Mouse (Mus musculus) lung, embryonic 14.5 days (tissue): ENCODE measurements around the gene Chrng. TPM values are rescaled to one million over a fixed set of nuclear protein-coding genes. Genes with fewer than 3 reads are reported as not detected.

Experiments
- ATAC-seq: fragments of 200-750 bp; cut with Nextera tagmentation; 2 replicates; pipeline ENCODE4 v1.8.0; 2017; ENCODE audit warnings: mild to moderate bottlenecking, moderate TSS enrichment, moderate library complexity; ENCODE audit not compliant: insufficient read depth
- DNase-seq: peaks from one replicate; pipeline ENCODE4 v3.0.0-alpha.2; 2015
- H3K27ac ChIP-seq: fragments of 300-500 bp; sonication (generic); 2 replicates; pipeline ENCODE4 v1.5.1; 2014; ENCODE audit warnings: low read depth, mild to moderate bottlenecking, moderate library complexity
- H3K27me3 ChIP-seq: fragments of 300-500 bp; sonication (generic); 2 replicates; pipeline ENCODE4 v1.6.1; 2014; ENCODE audit warnings: low read length, control low read depth; ENCODE audit not compliant: insufficient read depth
- H3K36me3 ChIP-seq: fragments of 300-500 bp; sonication (generic); 2 replicates; pipeline ENCODE4 v1.6.1; 2014; ENCODE audit warnings: control low read depth; ENCODE audit not compliant: insufficient read depth
- H3K4me1 ChIP-seq: fragments of 300-500 bp; sonication (generic); 2 replicates; pipeline ENCODE4 v1.6.1; 2014; ENCODE audit warnings: antibody characterized with exemption, control low read depth; ENCODE audit not compliant: insufficient read depth
- H3K4me2 ChIP-seq: fragments of 300-500 bp; sonication (generic); 2 replicates; pipeline ENCODE4 v1.6.1; 2014; ENCODE audit warnings: mild to moderate bottlenecking
- H3K4me3 ChIP-seq: fragments of 300-500 bp; sonication (generic); 2 replicates; pipeline ENCODE4 v1.5.1; 2014; ENCODE audit warnings: low read depth, low read length
- H3K9ac ChIP-seq: fragments of 300-500 bp; sonication (generic); 2 replicates; pipeline ENCODE4 v1.6.1; 2014
- H3K9me3 ChIP-seq: fragments of 300-500 bp; sonication (generic); 2 replicates; pipeline ENCODE4 v1.6.1; 2016; ENCODE audit warnings: low read depth, low read length, control low read depth
- CTCF ChIP-seq: IDR thresholded peaks from 2 replicates; pipeline ENCODE4 v1.5.1; 2016; ENCODE audit warnings: antibody characterized with exemption, low read depth
- WGBS: fragments of 180-500 bp; shearing (Covaris S2); extraction: QIAGEN DNeasy Blood & Tissue Kit; methylation state at CpG from one replicate; pipeline ENCODE4 v1.1.7; 2014; 5-methylcytosine and 5-hydroxymethylcytosine counted together
- polyA plus RNA-seq: library from polyadenylated mRNA; unstranded; fragments of >200 nt; fragmentation: Nextera tagmentation; extraction: Ambion mirVana; gene quantifications from 2 replicates; pipeline ENCODE4 v1.2.1, GENCODE M21; 2014

The Chrng gene
- polyA plus RNA-seq, 1 experiment from 2014 or later, result not detected

GRCm38 (mm10) chr1:87252040-87252609 lies 47.7 kb downstream of the Chrng start:
- no peaks in the 10 kb centered on the region for H3K9me3 ChIP-seq
- no peaks in the 10 kb centered on the region for H3K4me1 ChIP-seq
- DNase-seq, result no peak
- WGBS, result 64% methylated on average over 5 of the region's 5 CpGs
- H3K36me3 ChIP-seq, result no peaks in the 10 kb centered on the region
- no peak overlapping the region for H3K4me2 ChIP-seq
- no peak overlapping the region for H3K9ac ChIP-seq
- no peak for TF ChIP-seq CTCF
- H3K4me3 ChIP-seq, result no peak overlapping the region
- ATAC-seq, result no peak
- no peak overlapping the region for H3K27ac ChIP-seq
- no peaks in the 10 kb centered on the region for H3K27me3 ChIP-seq

GRCm38 (mm10) chr1:87255173-87255572 lies 50.7 kb downstream of the Chrng start:
- Histone ChIP-seq H3K9me3 (no peaks in the 10 kb centered on the region), H3K9ac (no peak overlapping the region), H3K4me3 (no peak overlapping the region), H3K4me1 (no peaks in the 10 kb centered on the region), H3K27ac (no peak overlapping the region), H3K27me3 (peaks cover 15% of the 10 kb centered on the region), H3K36me3 (no peaks in the 10 kb centered on the region), H3K4me2 (no peak overlapping the region)
- ATAC-seq, result no peak
- WGBS, result 53% methylated on average over 4 of the region's 4 CpGs
- DNase-seq, result no peak
- TF ChIP-seq CTCF, result no peak

GRCm38 (mm10) chr1:87257691-87258090 lies 53.2 kb downstream of the Chrng start:
- no peak overlapping the region for H3K4me3 ChIP-seq
- no peak for TF ChIP-seq CTCF
- no peaks in the 10 kb centered on the region for H3K36me3 ChIP-seq
- H3K9ac ChIP-seq, result no peak overlapping the region
- H3K27ac ChIP-seq, result no peak overlapping the region
- H3K9me3 ChIP-seq, result no peaks in the 10 kb centered on the region
- H3K4me2 ChIP-seq, result no peak overlapping the region
- DNase-seq, result no peak
- WGBS, result 15% methylated on average over 11 of the region's 11 CpGs
- no peak for ATAC-seq
- peaks cover 35% of the 10 kb centered on the region for H3K27me3 ChIP-seq
- H3K4me1 ChIP-seq, result no peaks in the 10 kb centered on the region

- no peak overlapping the region for H3K9ac ChIP-seq
- DNase-seq, result no peak
These were observed 54.0 kb downstream of the Chrng start for GRCm38 (mm10) chr1:87258484-87258883.

GRCm38 (mm10) chr1:87259316-87259715 lies 54.9 kb downstream of the Chrng start:
- H3K27ac ChIP-seq, result no peak overlapping the region
- no peak for TF ChIP-seq CTCF
- H3K4me1 ChIP-seq, result 0 out of 2 replicates have a peak, but pooled peaks cover 3% of the 10 kb centered on the region
- H3K4me3 ChIP-seq, result no peak overlapping the region
- ATAC-seq, result no peak
- H3K9me3 ChIP-seq, result no peaks in the 10 kb centered on the region
- no peak for DNase-seq
- peaks cover 52% of the 10 kb centered on the region for H3K27me3 ChIP-seq
- H3K4me2 ChIP-seq, result no peak overlapping the region
- H3K9ac ChIP-seq, result no peak overlapping the region
- H3K36me3 ChIP-seq, result no peaks in the 10 kb centered on the region
- WGBS, result 74% methylated on average over 2 of the region's 2 CpGs

More at GRCm38 (mm10) chr1:87258484-87258883, 54.0 kb downstream of the Chrng start:
- Histone ChIP-seq H3K4me2 (no peak overlapping the region), H3K27ac (no peak overlapping the region), H3K4me3 (no peak overlapping the region), H3K4me1 (no peaks in the 10 kb centered on the region), H3K9me3 (no peaks in the 10 kb centered on the region), H3K27me3 (peaks cover 43% of the 10 kb centered on the region), H3K36me3 (no peaks in the 10 kb centered on the region)
- 9% methylated on average over 14 of the region's 14 CpGs for WGBS
- TF ChIP-seq CTCF, result 0 out of 2 replicates have a peak, but pooled peaks have one; percentile 6
- ATAC-seq, result no peak

Other genes with a start within 250 kb of the Chrng start
- not detected in 2 replicates for gene Alppl2, start 114.7 kb upstream of the Chrng start, polyA plus RNA-seq
- gene Alpi, start 103.1 kb upstream of the Chrng start, polyA plus RNA-seq, result not detected in 2 replicates
- gene Akp3, start 79.7 kb upstream of the Chrng start, polyA plus RNA-seq, result not detected in 2 replicates
- gene Ecel1, start 48.1 kb upstream of the Chrng start, polyA plus RNA-seq, result 0.26 and 0.61 TPM in 2 replicates
- gene Prss56, start 21.3 kb upstream of the Chrng start, polyA plus RNA-seq, result not detected in 2 replicates
- not detected in 2 replicates for gene Chrnd, start 14.1 kb upstream of the Chrng start, polyA plus RNA-seq
- gene Eif4e2, start 9.3 kb downstream of the Chrng start, polyA plus RNA-seq, result 160 and 164 TPM in 2 replicates
- gene Efhd1, start 59.7 kb downstream of the Chrng start, polyA plus RNA-seq, result 0.11 TPM in 1 of 2 replicates, not detected in the other
- 46.7 and 49.6 TPM in 2 replicates for gene Gigyf2, start 122.3 kb downstream of the Chrng start, polyA plus RNA-seq
- gene Kcnj13, start 190.1 kb downstream of the Chrng start, polyA plus RNA-seq, result 2.1 and 2.3 TPM in 2 replicates